Mouse (Mus musculus): ENCODE results near the gene Tecpr2.

GRCm38 (mm10) chr12:110971972-110972371 lies 82.9 kb downstream of the Tecpr2 start:
- TF ChIP-seq CTCF (IDR thresholded peaks at IDR 0.05; ENCODE audit: control insufficient read depth, insufficient read depth, low read length), result no peak
- no peak for TF ChIP-seq POLR2A (IDR thresholded peaks at IDR 0.05; ENCODE audit: borderline replicate concordance, control insufficient read depth, low read depth, low read length)
